Mouse (Mus musculus): ENCODE measurements around the gene Frmd8. TPM values are rescaled to one million over a fixed set of nuclear protein-coding genes. Genes with fewer than 3 reads are reported as not detected.

Frmd8 gene
- polyA plus RNA-seq, 1 experiment from 2014 or later: 14.0 TPM

- H3K27me3 ChIP-seq (ENCODE audit: control insufficient read depth, insufficient read depth, low read length): no peaks in the 10 kb centered on the region
- H3K4me3 ChIP-seq (ENCODE audit: low read depth, low read length): no peak overlapping the region
- no peak for ATAC-seq (ENCODE audit: low FRiP score)
- H3K27ac ChIP-seq (ENCODE audit: low read depth, low read length): no peak overlapping the region
- no peak overlapping the region for H3K9ac ChIP-seq (ENCODE audit: low read length)
- H3K4me2 ChIP-seq: no peak overlapping the region
- H3K4me1 ChIP-seq (ENCODE audit: control insufficient read depth, insufficient read depth, low read length): no peaks in the 10 kb centered on the region
- peaks cover 26% of the 10 kb centered on the region for H3K36me3 ChIP-seq (ENCODE audit: control insufficient read depth, insufficient read depth, low read length)
- WGBS: 95% methylated on average over 20 of the region's 20 CpGs
- H3K9me3 ChIP-seq (ENCODE audit: control insufficient read depth, low read length): no peaks in the 10 kb centered on the region
- DNase-seq (ENCODE audit: low spot score, missing footprints): no peak
Observed at GRCm38 (mm10) chr19:5864710-5865398, 10.2 kb downstream of the Frmd8 start.

GRCm38 (mm10) chr19:5863776-5864175 lies 11.3 kb downstream of the Frmd8 start:
- DNase-seq (ENCODE audit: low spot score, missing footprints) (no peak), ATAC-seq (ENCODE audit: low FRiP score) (no peak)
- Histone ChIP-seq H3K4me2 (no peak overlapping the region), H3K9ac (ENCODE audit: low read length) (no peak overlapping the region), H3K27me3 (ENCODE audit: control insufficient read depth, insufficient read depth, low read length) (no peaks in the 10 kb centered on the region), H3K27ac (ENCODE audit: low read depth, low read length) (no peak overlapping the region), H3K4me1 (ENCODE audit: control insufficient read depth, insufficient read depth, low read length) (no peaks in the 10 kb centered on the region), H3K4me3 (ENCODE audit: low read depth, low read length) (no peak overlapping the region), H3K36me3 (ENCODE audit: control insufficient read depth, insufficient read depth, low read length) (peaks cover 24% of the 10 kb centered on the region), H3K9me3 (ENCODE audit: control insufficient read depth, low read length) (no peaks in the 10 kb centered on the region)
- WGBS: 93% methylated on average over 5 of the region's 5 CpGs

GRCm38 (mm10) chr19:5862335-5863085 lies 12.6 kb downstream of the Frmd8 start:
- Histone ChIP-seq H3K9ac (ENCODE audit: low read length) (no peak overlapping the region), H3K4me3 (ENCODE audit: low read depth, low read length) (no peak overlapping the region), H3K4me1 (ENCODE audit: control insufficient read depth, insufficient read depth, low read length) (no peaks in the 10 kb centered on the region), H3K9me3 (ENCODE audit: control insufficient read depth, low read length) (no peaks in the 10 kb centered on the region), H3K36me3 (ENCODE audit: control insufficient read depth, insufficient read depth, low read length) (peaks cover 24% of the 10 kb centered on the region), H3K27me3 (ENCODE audit: control insufficient read depth, insufficient read depth, low read length) (no peaks in the 10 kb centered on the region), H3K4me2 (no peak overlapping the region), H3K27ac (ENCODE audit: low read depth, low read length) (no peak overlapping the region)
- DNase-seq (ENCODE audit: low spot score, missing footprints) (no peak), ATAC-seq (ENCODE audit: low FRiP score) (no peak)
- WGBS: 95% methylated on average over 14 of the region's 14 CpGs

GRCm38 (mm10) chr19:5856604-5857003 lies 18.5 kb downstream of the Frmd8 start:
- Histone ChIP-seq H3K4me2 (no peak overlapping the region), H3K4me1 (ENCODE audit: control insufficient read depth, insufficient read depth, low read length) (no peaks in the 10 kb centered on the region), H3K4me3 (ENCODE audit: low read depth, low read length) (no peak overlapping the region), H3K9me3 (ENCODE audit: control insufficient read depth, low read length) (no peaks in the 10 kb centered on the region), H3K27ac (ENCODE audit: low read depth, low read length) (no peak overlapping the region), H3K36me3 (ENCODE audit: control insufficient read depth, insufficient read depth, low read length) (peaks cover 12% of the 10 kb centered on the region), H3K9ac (ENCODE audit: low read length) (no peak overlapping the region), H3K27me3 (ENCODE audit: control insufficient read depth, insufficient read depth, low read length) (no peaks in the 10 kb centered on the region)
- WGBS: 85% methylated on average over 9 of the region's 9 CpGs
- DNase-seq (ENCODE audit: low spot score, missing footprints) (no peak), ATAC-seq (ENCODE audit: low FRiP score) (no peak)

GRCm38 (mm10) chr19:5852035-5852722 lies 22.9 kb downstream of the Frmd8 start:
- DNase-seq (ENCODE audit: low spot score, missing footprints) (no peak), ATAC-seq (ENCODE audit: low FRiP score) (no peak)
- 88% methylated on average over 12 of the region's 12 CpGs for WGBS
- Histone ChIP-seq H3K9me3 (ENCODE audit: control insufficient read depth, low read length) (no peaks in the 10 kb centered on the region), H3K27me3 (ENCODE audit: control insufficient read depth, insufficient read depth, low read length) (no peaks in the 10 kb centered on the region), H3K27ac (ENCODE audit: low read depth, low read length) (no peak overlapping the region), H3K4me3 (ENCODE audit: low read depth, low read length) (no peak overlapping the region), H3K36me3 (ENCODE audit: control insufficient read depth, insufficient read depth, low read length) (peaks cover 6% of the 10 kb centered on the region; the same call in 1 of the 2 replicates), H3K9ac (ENCODE audit: low read length) (no peak overlapping the region), H3K4me1 (ENCODE audit: control insufficient read depth, insufficient read depth, low read length) (peaks cover 28% of the 10 kb centered on the region), H3K4me2 (no peak overlapping the region)

GRCm38 (mm10) chr19:5851481-5851971 lies 23.5 kb downstream of the Frmd8 start:
- Histone ChIP-seq H3K9ac (ENCODE audit: low read length) (no peak overlapping the region), H3K36me3 (ENCODE audit: control insufficient read depth, insufficient read depth, low read length) (peaks cover 6% of the 10 kb centered on the region; the same call in 1 of the 2 replicates), H3K4me2 (no peak overlapping the region), H3K4me1 (ENCODE audit: control insufficient read depth, insufficient read depth, low read length) (peaks cover 34% of the 10 kb centered on the region), H3K27me3 (ENCODE audit: control insufficient read depth, insufficient read depth, low read length) (no peaks in the 10 kb centered on the region), H3K9me3 (ENCODE audit: control insufficient read depth, low read length) (no peaks in the 10 kb centered on the region), H3K4me3 (ENCODE audit: low read depth, low read length) (no peak overlapping the region), H3K27ac (ENCODE audit: low read depth, low read length) (no peak overlapping the region)
- DNase-seq (ENCODE audit: low spot score, missing footprints) (no peak), ATAC-seq (ENCODE audit: low FRiP score) (no peak)
- 73% methylated on average over 5 of the region's 5 CpGs for WGBS

- Histone ChIP-seq H3K27ac (ENCODE audit: low read depth, low read length) (no peak overlapping the region), H3K9me3 (ENCODE audit: control insufficient read depth, low read length) (no peaks in the 10 kb centered on the region), H3K27me3 (ENCODE audit: control insufficient read depth, insufficient read depth, low read length) (no peaks in the 10 kb centered on the region), H3K4me1 (ENCODE audit: control insufficient read depth, insufficient read depth, low read length) (peaks cover 38% of the 10 kb centered on the region), H3K9ac (ENCODE audit: low read length) (no peak overlapping the region), H3K4me3 (ENCODE audit: low read depth, low read length) (no peak overlapping the region), H3K36me3 (ENCODE audit: control insufficient read depth, insufficient read depth, low read length) (peaks cover 6% of the 10 kb centered on the region; the same call in 1 of the 2 replicates), H3K4me2 (no peak overlapping the region)
- DNase-seq (ENCODE audit: low spot score, missing footprints): no peak
- WGBS: 90% methylated on average over 3 of the region's 3 CpGs
- ATAC-seq (ENCODE audit: low FRiP score): no peak
Observed at GRCm38 (mm10) chr19:5850860-5851259, 24.2 kb downstream of the Frmd8 start.

GRCm38 (mm10) chr19:5849843-5850527 lies 25.1 kb downstream of the Frmd8 start:
- WGBS: 31% methylated on average over 11 of the region's 11 CpGs
- DNase-seq (ENCODE audit: low spot score, missing footprints): peak; percentile 99
- peaks cover 45% of the 10 kb centered on the region for H3K4me1 ChIP-seq (ENCODE audit: control insufficient read depth, insufficient read depth, low read length)
- ATAC-seq (ENCODE audit: low FRiP score): 0 out of 2 replicates have a peak, but pooled peaks have one; percentile 6
- H3K36me3 ChIP-seq (ENCODE audit: control insufficient read depth, insufficient read depth, low read length): peaks cover 6% of the 10 kb centered on the region; the same call in 1 of the 2 replicates
- H3K4me3 ChIP-seq (ENCODE audit: low read depth, low read length): no peak overlapping the region
- H3K27ac ChIP-seq (ENCODE audit: low read depth, low read length): no peak overlapping the region
- H3K9ac ChIP-seq (ENCODE audit: low read length): no peak overlapping the region
- no peak overlapping the region for H3K4me2 ChIP-seq
- no peaks in the 10 kb centered on the region for H3K9me3 ChIP-seq (ENCODE audit: control insufficient read depth, low read length)
- H3K27me3 ChIP-seq (ENCODE audit: control insufficient read depth, insufficient read depth, low read length): no peaks in the 10 kb centered on the region
